Mouse (Mus musculus): Measurements from ENCODE around the gene Cacng5.

DNA sequence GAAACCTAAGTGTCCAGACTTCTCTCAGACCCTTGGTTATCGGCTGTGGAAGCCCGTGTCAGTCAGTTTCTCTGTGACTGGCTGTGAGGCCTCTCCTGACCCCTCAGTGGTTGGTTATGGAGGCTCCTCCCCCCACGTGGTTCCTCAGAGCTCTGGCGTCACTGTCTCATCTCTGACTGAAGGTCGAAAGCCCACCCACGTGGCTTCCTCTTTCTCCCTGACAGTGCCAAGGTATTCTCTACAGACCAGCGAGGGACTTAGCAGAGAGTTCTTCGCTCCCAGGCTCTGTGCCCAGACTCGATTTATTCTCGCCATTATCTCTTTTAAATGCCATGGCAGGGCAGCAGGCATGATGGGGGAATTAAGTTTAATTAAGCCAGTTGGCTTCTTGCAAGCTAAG, 65.2 kb downstream of the Cacng5 start:
- no peak for TF ChIP-seq CTCF (IDR thresholded peaks at IDR 0.05; ENCODE audit: low read depth)
- TF ChIP-seq EP300 (IDR thresholded peaks at IDR 0.05; ENCODE audit: low read depth) = no peak

Measured in liver, postnatal 0 days (tissue).